ENCODE assay signal across 8 mouse cellular contexts in genomic region chr6:119388650-119389012, GRCm38 (mm10). TPM values are rescaled to one million over a fixed set of nuclear protein-coding genes. Genes with fewer than 3 reads are reported as not detected.
A peak's percentile ranks its signal among the peaks of the same experiment; 100 is the strongest.
DNase-seq lines count a peak whose midpoint lies in the region; ATAC-seq and TF ChIP-seq lines count a peak whose summit lies in the region.

No protein-coding gene starts in this region.

- peak overlapping the region; percentile 92 for H3K9ac ChIP-seq in embryonic facial prominence, embryonic 13.5 days
- H3K9ac ChIP-seq in limb, embryonic 14.5 days (ENCODE audit: low read depth, low read length, severe bottlenecking) = peak overlapping the region; percentile 93
- H3K9ac ChIP-seq in midbrain, postnatal 0 days (replicated peaks; ENCODE audit: low read length, poor library complexity, severe bottlenecking) = peak overlapping the region; percentile 78

- H3K27ac ChIP-seq in embryonic facial prominence, embryonic 13.5 days = peak overlapping the region; percentile 78
- H3K27ac ChIP-seq in limb, embryonic 14.5 days (replicated peaks; ENCODE audit: low read depth, low read length) = peak overlapping the region; percentile 84
- H3K27ac ChIP-seq in midbrain, postnatal 0 days (ENCODE audit: low read depth, low read length) = peak overlapping the region; percentile 90

- under 1% methylated on average over 46 of the region's 53 CpGs for WGBS in embryonic facial prominence, embryonic 13.5 days
- WGBS in limb, embryonic 14.5 days = under 1% methylated on average over 23 of the region's 53 CpGs
- under 1% methylated on average over 43 of the region's 53 CpGs for WGBS in midbrain, postnatal 0 days

- peak; percentile 98 for ATAC-seq in embryonic facial prominence, embryonic 13.5 days (ENCODE audit: insufficient number of reproducible peaks, insufficient read depth, low FRiP score, low TSS enrichment, low read depth)
- ATAC-seq in limb, embryonic 14.5 days (ENCODE audit: low FRiP score, low read depth) = peak; percentile 99
- peak; percentile 99 for ATAC-seq in midbrain, postnatal 0 days (ENCODE audit: low FRiP score)

- H3K27me3 ChIP-seq in embryonic facial prominence, embryonic 13.5 days = no peaks in the 10 kb centered on the region
- no peaks in the 10 kb centered on the region for H3K27me3 ChIP-seq in limb, embryonic 14.5 days (ENCODE audit: control insufficient read depth, insufficient read depth, low read length)
- H3K27me3 ChIP-seq in midbrain, postnatal 0 days (ENCODE audit: insufficient read depth, low read length) = no peaks in the 10 kb centered on the region

- peak overlapping the region; percentile 82 for H3K4me3 ChIP-seq in embryonic facial prominence, embryonic 13.5 days
- peak overlapping the region; percentile 83 for H3K4me3 ChIP-seq in limb, embryonic 14.5 days (replicated peaks; ENCODE audit: low read length)
- H3K4me3 ChIP-seq in midbrain, postnatal 0 days (ENCODE audit: low read depth, low read length) = peak overlapping the region; percentile 86

- peak overlapping the region; percentile 73 for H3K4me2 ChIP-seq in embryonic facial prominence, embryonic 13.5 days
- H3K4me2 ChIP-seq in limb, embryonic 14.5 days (replicated peaks; ENCODE audit: low read depth, low read length, severe bottlenecking) = peak overlapping the region; percentile 68
- H3K4me2 ChIP-seq in midbrain, postnatal 0 days (ENCODE audit: low read depth, low read length, poor library complexity, severe bottlenecking) = peak overlapping the region; percentile 52

- no peaks in the 10 kb centered on the region for H3K36me3 ChIP-seq in embryonic facial prominence, embryonic 13.5 days
- no peaks in the 10 kb centered on the region for H3K36me3 ChIP-seq in limb, embryonic 14.5 days (ENCODE audit: control insufficient read depth, insufficient read depth, low read length)
- H3K36me3 ChIP-seq in midbrain, postnatal 0 days (ENCODE audit: insufficient read depth, low read length) = no peaks in the 10 kb centered on the region

- no peak for TF ChIP-seq CTCF in midbrain, postnatal 0 days (IDR thresholded peaks at IDR 0.05)

- DNase-seq in 3134 (ENCODE audit: extremely low read depth, insufficient read length, low spot score) = peak; percentile 88
- DNase-seq in adrenal gland, postnatal 36 days = peak; percentile 96 to 97
- DNase-seq in heart, adult 8-10 months (ENCODE audit: low spot score) = peak; percentile 94
- DNase-seq in kidney, adult 9 months = peak; percentile 96
- DNase-seq in limb, embryonic 14.5 days (ENCODE audit: low spot score) = peak; percentile 99
- DNase-seq in midbrain, postnatal 0 days (ENCODE audit: low spot score) = peak; percentile 99
- DNase-seq in spleen, postnatal 14 days (ENCODE audit: low spot score in 2 of 2) = peak; percentile 91 to 95

- no peaks in the 10 kb centered on the region for H3K9me3 ChIP-seq in embryonic facial prominence, embryonic 13.5 days
- no peaks in the 10 kb centered on the region for H3K9me3 ChIP-seq in limb, embryonic 14.5 days (ENCODE audit: control insufficient read depth, low read length)
- no peaks in the 10 kb centered on the region for H3K9me3 ChIP-seq in midbrain, postnatal 0 days (ENCODE audit: low read length)

- H3K4me1 ChIP-seq in embryonic facial prominence, embryonic 13.5 days = peaks cover 14% of the 10 kb centered on the region
- peaks cover 11% of the 10 kb centered on the region for H3K4me1 ChIP-seq in limb, embryonic 14.5 days (ENCODE audit: control insufficient read depth, insufficient read depth, low read length)
- peaks cover 11% of the 10 kb centered on the region; the same call in 1 of the 2 replicates for H3K4me1 ChIP-seq in midbrain, postnatal 0 days (ENCODE audit: insufficient read depth, low read length)

- TF ChIP-seq POLR2A in limb, embryonic 14.5 days (IDR thresholded peaks at IDR 0.05; ENCODE audit: borderline replicate concordance, extremely low read depth, insufficient read depth, insufficient read length) = peak; percentile 75; the same call in 1 of the 2 replicates

RNA-seq across cellular contexts. Expression of gene Adipor2, which starts 28.9 kb away (rescaled TPM):
- 100 to 1,000 TPM; 200 to 209 TPM for total RNA-seq in adrenal gland, postnatal 36 days (2021)
- 32.4 and 35.6 TPM in 2 replicates for polyA plus RNA-seq in embryonic facial prominence, embryonic 13.5 days (2015; fragmentation: Nextera tagmentation; extraction: Ambion mirVana)
- total RNA-seq in heart, adult 8-10 months (2022) = 10 to 100 TPM; 53.7 to 69.1 (median 61.2) TPM
- polyA plus RNA-seq in limb, embryonic 14.5 days (2012; rRNA removed) = 35.5 and 38.7 TPM in 2 replicates
- 26.2 and 28.1 TPM in 2 replicates for polyA plus RNA-seq in limb, embryonic 14.5 days (2014; fragmentation: Nextera tagmentation; extraction: Ambion mirVana)
- total RNA-seq in midbrain, postnatal 0 days (2014; rRNA removed) = 39.0 and 42.5 TPM in 2 replicates
- 25.3 and 26.6 TPM in 2 replicates for polyA plus RNA-seq in midbrain, postnatal 0 days (2015; fragmentation: Nextera tagmentation; extraction: Ambion mirVana)

RNA-seq across cellular contexts. Expression of gene Lrtm2, which starts 58.1 kb away (rescaled TPM):
- total RNA-seq in adrenal gland, postnatal 36 days (2021) = under 1 TPM in 1 of 2 experiments, not detected in 1; 0.30 TPM
- not detected in 2 replicates for polyA plus RNA-seq in embryonic facial prominence, embryonic 13.5 days (2015; fragmentation: Nextera tagmentation; extraction: Ambion mirVana)
- under 1 TPM; 0.14 to 1.00 (median 0.23) TPM for total RNA-seq in heart, adult 8-10 months (2022)
- 0.05 and 0.09 TPM in 2 replicates for polyA plus RNA-seq in limb, embryonic 14.5 days (2012; rRNA removed)
- polyA plus RNA-seq in limb, embryonic 14.5 days (2014; fragmentation: Nextera tagmentation; extraction: Ambion mirVana) = not detected in 2 replicates
- total RNA-seq in midbrain, postnatal 0 days (2014; rRNA removed) = 32.2 and 40.4 TPM in 2 replicates
- polyA plus RNA-seq in midbrain, postnatal 0 days (2015; fragmentation: Nextera tagmentation; extraction: Ambion mirVana) = 21.1 and 24.3 TPM in 2 replicates

Comparison
In these comparisons a context has a peak if more than half of its experiments do, and no peak if none do; other contexts are left out.
1. Peak in every context shown above with its lines: DNase-seq, ATAC-seq, H3K4me3 ChIP-seq and H3K27ac ChIP-seq.
2. RNA of gene Lrtm2, which starts 58.1 kb away (total RNA-seq): 32.2 to 40.4 TPM in midbrain, postnatal 0 days; 0.30 TPM in adrenal gland, postnatal 36 days and 0.14 to 1.00 TPM in heart, adult 8-10 months; every median in the first group is over 10 times any median in the second.